Mouse (Mus musculus): ENCODE results near the gene Cass4. TPM values are rescaled to one million over a fixed set of nuclear protein-coding genes. Genes with fewer than 3 reads are reported as not detected.

Cass4 gene
- total RNA-seq, 2 experiments from 2014 or later, result 0.45 to 0.47 TPM

DNA sequence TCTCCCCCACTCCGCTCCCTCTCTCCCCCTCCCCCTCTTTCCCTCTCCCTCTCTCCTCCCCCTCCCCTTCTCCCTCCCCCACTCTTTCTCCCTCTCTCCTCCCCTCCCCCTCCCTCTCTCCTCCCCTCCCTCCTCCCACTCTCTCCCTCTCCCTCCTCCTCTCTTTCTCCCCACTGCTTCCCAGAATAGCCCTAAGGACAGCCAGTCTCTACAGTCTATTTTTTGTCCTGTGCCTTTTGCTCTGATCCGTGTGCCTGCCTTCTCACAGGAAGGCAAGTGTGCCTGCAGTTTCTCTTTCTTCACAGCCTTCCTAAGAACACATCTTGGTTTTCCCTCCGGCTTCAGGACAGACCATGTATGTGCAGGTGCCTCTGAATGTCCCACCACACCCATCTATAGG is 83.8 kb downstream of the Cass4 start:
- intact Hi-C loops (cut with DNase I), result loop anchor here (5.0 kb wide), 2 partner anchors 350 to 610 kb away; no protein-coding TSS in a partner anchor
- no peak for DNase-seq (ENCODE audit: low spot score)

DNA sequence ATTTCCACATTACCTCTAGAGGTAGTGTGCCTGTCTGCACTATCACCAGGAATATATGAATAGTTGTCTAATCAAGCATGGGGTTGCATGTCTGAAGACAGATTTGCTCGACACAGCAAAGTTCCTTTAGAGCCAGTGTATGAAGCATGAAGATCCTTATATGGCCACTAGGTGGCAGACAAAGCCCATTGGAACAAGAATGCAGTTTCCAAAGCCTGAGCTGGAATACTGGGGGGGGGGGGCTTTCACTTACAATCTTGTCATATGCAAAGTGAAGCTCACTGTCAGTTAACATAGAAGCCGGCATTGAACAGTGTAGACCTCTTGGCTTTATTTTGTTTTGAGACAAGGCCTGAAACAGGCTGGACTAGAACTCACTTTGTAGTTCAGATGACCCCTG is 84.3 kb downstream of the Cass4 start:
- DNase-seq (ENCODE audit: low spot score), result no peak
- intact Hi-C loops (cut with DNase I), result loop anchor here (1.0 to 5.0 kb wide), 4 partner anchors 23 to 609 kb away; no protein-coding TSS in a partner anchor

DNA sequence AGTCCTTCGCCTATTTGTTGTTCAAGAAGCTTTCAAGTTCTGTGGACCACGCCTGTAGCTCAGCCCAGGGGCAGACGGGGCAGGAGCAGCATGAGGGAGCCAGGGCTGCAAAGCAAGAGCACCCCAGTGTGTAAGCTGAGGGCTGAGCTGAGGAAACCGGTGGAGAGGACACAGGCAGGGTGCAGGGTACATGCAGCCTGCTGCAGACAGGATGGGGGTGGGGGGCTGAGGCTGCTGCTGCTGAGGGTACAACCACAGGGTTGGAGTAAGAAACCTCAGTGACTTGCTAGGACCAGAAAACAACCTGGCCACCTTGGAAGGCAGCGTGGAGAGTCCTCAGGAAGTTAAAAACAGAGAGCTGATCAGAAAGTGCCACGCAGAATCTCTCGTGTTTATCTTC is 86.7 kb downstream of the Cass4 start:
- intact Hi-C loops (cut with DNase I), result no loop called here
- no peak for DNase-seq (ENCODE audit: low spot score)

DNA sequence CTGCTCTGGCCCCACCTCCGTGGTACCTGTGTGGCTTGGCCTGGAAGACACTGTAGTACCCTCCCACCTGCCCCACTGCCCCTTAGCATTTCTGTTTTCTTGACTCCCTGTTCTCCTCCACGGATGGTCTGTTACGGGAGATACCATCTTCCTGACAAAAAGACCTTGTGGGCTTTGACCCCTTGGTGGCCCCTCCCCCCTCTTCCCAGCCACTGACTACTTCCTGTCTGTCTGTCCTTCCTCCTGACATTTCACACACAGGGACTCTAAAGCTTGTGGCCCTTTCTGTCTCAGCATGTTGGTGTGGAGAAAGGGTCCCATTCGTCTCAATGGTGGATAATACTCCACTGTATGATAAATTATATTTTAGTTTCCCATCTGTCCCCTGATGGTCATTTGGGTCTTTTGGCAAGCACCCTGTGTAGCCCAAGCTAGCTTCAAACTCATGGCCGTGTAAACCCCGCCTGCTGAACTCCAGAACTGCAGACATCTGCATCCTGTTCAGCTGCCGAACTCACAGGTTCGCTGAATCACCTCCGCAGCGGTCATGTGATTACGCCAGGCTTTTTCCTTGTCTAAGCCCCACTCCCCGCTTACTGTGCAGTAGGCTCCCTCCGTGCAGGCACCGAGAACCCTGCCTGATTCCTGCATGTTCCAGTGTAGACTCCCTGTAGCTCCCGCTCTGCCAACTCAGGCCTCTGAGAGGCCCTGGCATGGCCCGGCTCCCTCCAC is 88.2 kb downstream of the Cass4 start:
- DNase-seq (ENCODE audit: low spot score), result no peak
- intact Hi-C loops (cut with DNase I), result no loop called here

Other genes with a start within 250 kb of the Cass4 start
- gene Mc3r, start 145.3 kb upstream of the Cass4 start, total RNA-seq (2021), result not detected
- 1 to 10 TPM; 6.1 to 6.5 TPM for gene Fam210b, start 48.2 kb upstream of the Cass4 start, total RNA-seq (2021)
- under 1 TPM; 0.83 to 0.89 TPM for gene Aurka, start 23.3 kb upstream of the Cass4 start, total RNA-seq (2021)
- gene Cstf1, start 23.1 kb upstream of the Cass4 start, total RNA-seq (2021), result 10 to 100 TPM; 15.7 to 16.8 TPM
- 10 to 100 TPM; 28.0 to 28.5 TPM for gene Rtf2, start 46.8 kb downstream of the Cass4 start, total RNA-seq (2021)
- not detected for gene Gcnt7, start 64.8 kb downstream of the Cass4 start, total RNA-seq (2021)
- not detected for gene Fam209, start 78.7 kb downstream of the Cass4 start, total RNA-seq (2021)
- gene Tfap2c, start 155.8 kb downstream of the Cass4 start, total RNA-seq (2021), result not detected

Measured in heart, postnatal 25 days (tissue).